Mouse (Mus musculus) bone marrow, adult 2 months (tissue): Measurements from ENCODE around the gene Bclaf3. TPM values are rescaled to one million over a fixed set of nuclear protein-coding genes. Genes with fewer than 3 reads are reported as not detected.

Experiments
- H3K27ac ChIP-seq: fragments of 200-500 bp; 2 replicates; pipeline ENCODE4 v1.5.1; 2012; ENCODE audit warnings: low read depth, mild to moderate bottlenecking, control low read depth, inconsistent platforms, low read length; ENCODE audit not compliant: control insufficient read depth, poor library complexity, insufficient read depth
- H3K4me1 ChIP-seq: fragments of 200-500 bp; 2 replicates; pipeline ENCODE4 v1.6.1; 2011; ENCODE audit warnings: low read length; ENCODE audit not compliant: control insufficient read depth, insufficient read depth
- H3K4me3 ChIP-seq: fragments of 200-500 bp; replicated peaks from 2 replicates; pipeline ENCODE3; 2011; ENCODE audit warnings: mild to moderate bottlenecking, low read depth, low read length, control low read depth; ENCODE audit not compliant: control insufficient read depth
- CTCF ChIP-seq: fragments of 200-500 bp; IDR thresholded peaks from 2 replicates; pipeline ENCODE4 v1.5.1; 2011; ENCODE audit warnings: low read length, control low read depth; ENCODE audit not compliant: control insufficient read depth, insufficient read depth
- POLR2A ChIP-seq: fragments of 200-500 bp; IDR thresholded peaks from 2 replicates; pipeline ENCODE4 v1.6.1; 2011; ENCODE audit warnings: low read depth, mild to moderate bottlenecking, control low read depth, low read length, borderline replicate concordance; ENCODE audit not compliant: control insufficient read depth
- WGBS: fragments of 180-500 bp; shearing (Covaris S2); methylation state at CpG from one replicate; pipeline ENCODE4 v1.1.7; 2018; 5-methylcytosine and 5-hydroxymethylcytosine counted together
- polyA plus RNA-seq: library from polyadenylated mRNA; stranded (reverse); fragments of >200 nt; gene quantifications from 2 replicates; pipeline ENCODE4 v1.2.4, GENCODE M21; 2011; ENCODE audit warnings: low replicate concordance; ENCODE audit not compliant: missing spikeins, insufficient read depth, insufficient read length

Bclaf3 gene
- polyA plus RNA-seq, 1 experiment: 14.6 TPM

DNA sequence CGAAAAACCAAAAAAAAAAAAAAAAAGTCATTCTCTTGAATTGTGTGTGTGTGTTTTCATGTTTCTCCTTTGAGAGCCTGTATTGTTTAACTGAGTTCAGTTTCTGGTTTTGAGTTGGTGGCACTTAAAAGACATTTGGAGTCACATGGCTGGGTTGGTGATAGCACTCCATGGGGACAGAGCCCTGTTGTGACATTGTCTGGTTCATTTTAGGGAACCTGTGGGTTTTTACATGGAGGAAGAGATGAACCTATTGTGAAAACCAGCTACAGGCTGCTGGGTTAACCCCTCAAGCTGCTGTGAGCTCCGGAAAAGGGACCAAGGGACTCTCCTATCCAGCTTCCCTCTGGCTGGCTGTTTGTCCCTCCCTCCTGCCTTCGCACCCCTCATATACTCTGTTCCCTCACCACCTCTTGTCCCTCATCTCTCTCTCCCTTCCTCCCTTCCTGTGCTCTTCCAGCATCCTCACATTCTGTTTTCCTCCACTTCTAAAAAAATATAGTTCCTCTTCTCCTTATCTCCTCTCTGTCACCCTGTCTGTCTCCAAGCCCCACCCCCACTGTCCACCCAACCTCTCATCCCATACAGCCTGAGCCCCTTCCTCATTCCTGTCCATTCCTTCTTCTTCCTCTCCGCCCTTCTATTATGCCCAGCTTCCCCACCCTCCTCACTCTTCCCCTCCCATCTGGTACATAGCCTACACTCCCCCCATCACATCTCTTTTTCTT is 112.2 kb downstream of the Bclaf3 start:
- Histone ChIP-seq H3K27ac (peak overlapping the region; percentile 81; the same call in 1 of the 2 replicates), H3K4me3 (peak overlapping the region; percentile 65), H3K4me1 (peaks cover 2% of the 10 kb centered on the region; the same call in 1 of the 2 replicates)
- 22% methylated on average over 4 of the region's 4 CpGs for WGBS
- TF ChIP-seq POLR2A (no peak), CTCF (no peak)

DNA sequence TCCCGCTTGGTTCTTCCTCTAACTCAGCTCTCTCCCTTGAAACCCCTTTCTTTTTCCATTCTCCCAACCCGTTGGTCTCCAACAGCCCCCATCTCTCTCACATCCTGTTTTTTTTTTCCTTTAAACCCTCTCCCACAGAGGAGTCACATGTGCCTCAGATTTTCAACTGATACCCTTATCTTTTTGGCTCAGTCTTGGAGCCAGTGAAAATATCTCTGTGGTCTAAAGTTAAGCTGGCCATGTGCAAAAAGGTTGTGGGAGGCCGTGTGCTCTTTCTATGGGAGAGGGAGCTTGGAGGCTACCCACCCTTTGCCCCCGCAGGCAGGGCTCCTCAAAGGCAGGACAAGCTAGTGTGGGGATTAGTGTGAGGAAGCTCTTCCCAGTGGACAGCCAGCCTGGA is 113.5 kb downstream of the Bclaf3 start:
- Histone ChIP-seq H3K27ac (peak overlapping the region; percentile 39; the same call in 1 of the 2 replicates), H3K4me3 (no peak overlapping the region), H3K4me1 (peaks cover 2% of the 10 kb centered on the region; the same call in 1 of the 2 replicates)
- TF ChIP-seq POLR2A (no peak), CTCF (no peak)
- 36% methylated on average over 4 of the region's 4 CpGs for WGBS

Other genes with a start within 250 kb of the Bclaf3 start
- 23.6 and 28.5 TPM in 2 replicates for gene Eif1ax, start 154.5 kb upstream of the Bclaf3 start, polyA plus RNA-seq
- 2.7 TPM in 1 of 2 replicates, not detected in the other for gene Map7d2, start 112.1 kb upstream of the Bclaf3 start, polyA plus RNA-seq
- gene Sh3kbp1, start 100.6 kb downstream of the Bclaf3 start, polyA plus RNA-seq: 15.7 and 32.2 TPM in 2 replicates